Mouse (Mus musculus) T-helper 2 cell (primary cell): ENCODE measurements around the gene Anapc5.

Source experiments
- in situ Hi-C: fragments of 300-600 bp; cut with MboI, MseI; formaldehyde crosslinking; loops from one replicate; pipeline ENCODE4 v1.15.1; 2025; ENCODE audit warnings: high pct_unique_total_duplicates

Gene Anapc5

GRCm38 (mm10) chr5:122770304-122770703 is 50.8 kb downstream of the Anapc5 start:
- in situ Hi-C loops = no loop called here

GRCm38 (mm10) chr5:122769101-122769568 is 52.0 kb downstream of the Anapc5 start:
- in situ Hi-C loops = no loop called here

- in situ Hi-C loops = no loop called here
Observed at GRCm38 (mm10) chr5:122767283-122767682, 53.9 kb downstream of the Anapc5 start.

GRCm38 (mm10) chr5:122764032-122764464 is 57.1 kb downstream of the Anapc5 start:
- in situ Hi-C loops = no loop called here

GRCm38 (mm10) chr5:122763271-122764031 is 57.7 kb downstream of the Anapc5 start:
- in situ Hi-C loops = no loop called here

- in situ Hi-C loops = loop anchor here (10.0 kb wide), 1 partner anchor 428 kb away; the partner anchor contains the start of gene Hpd
Observed at GRCm38 (mm10) chr5:122756680-122757079, 64.5 kb downstream of the Anapc5 start.

GRCm38 (mm10) chr5:122756144-122756543 is 65.0 kb downstream of the Anapc5 start:
- in situ Hi-C loops = loop anchor here (10.0 kb wide), 1 partner anchor 429 kb away; the partner anchor contains the start of gene Hpd

- in situ Hi-C loops = loop anchor here (10.0 kb wide), 1 partner anchor 429 kb away; the partner anchor contains the start of gene Hpd
Observed at GRCm38 (mm10) chr5:122755620-122756019, 65.5 kb downstream of the Anapc5 start.

- in situ Hi-C loops = loop anchor here (10.0 kb wide), 1 partner anchor 430 kb away; the partner anchor contains the start of gene Hpd
Observed at GRCm38 (mm10) chr5:122754477-122754876, 66.7 kb downstream of the Anapc5 start.

- in situ Hi-C loops = no loop called here
Observed at GRCm38 (mm10) chr5:122747950-122748349, 73.2 kb downstream of the Anapc5 start.

GRCm38 (mm10) chr5:122743880-122744422 is 77.2 kb downstream of the Anapc5 start:
- in situ Hi-C loops = no loop called here
